Mouse (Mus musculus): ENCODE data around the gene Kif24. TPM values are rescaled to one million over a fixed set of nuclear protein-coding genes. Genes with fewer than 3 reads are reported as not detected.

The Kif24 gene
- polyA plus RNA-seq, 1 experiment from 2014 or later, result 2.4 TPM

- Histone ChIP-seq H3K36me3 (ENCODE audit: control insufficient read depth, insufficient read depth, low read length) (0 out of 2 replicates have a peak, but pooled peaks cover 2% of the 10 kb centered on the region), H3K4me3 (ENCODE audit: low read length) (no peak overlapping the region), H3K4me1 (ENCODE audit: control insufficient read depth, insufficient read depth, low read depth, low read length) (no peaks in the 10 kb centered on the region), H3K9me3 (ENCODE audit: control insufficient read depth, low read length) (no peaks in the 10 kb centered on the region), H3K9ac (ENCODE audit: low read depth, low read length) (no peak overlapping the region), H3K27me3 (replicated peaks; ENCODE audit: control insufficient read depth, insufficient read depth, low read length) (no peaks in the 10 kb centered on the region), H3K27ac (ENCODE audit: low read depth, low read length) (no peak overlapping the region), H3K4me2 (ENCODE audit: low read length) (no peak overlapping the region)
- no peak for ATAC-seq
- 78% methylated on average over 6 of the region's 6 CpGs for WGBS
Observed at GRCm38 (mm10) chr4:41398353-41398752, 66.3 kb downstream of the Kif24 start.

- Histone ChIP-seq H3K9me3 (ENCODE audit: control insufficient read depth, low read length) (no peaks in the 10 kb centered on the region), H3K27ac (ENCODE audit: low read depth, low read length) (no peak overlapping the region), H3K27me3 (replicated peaks; ENCODE audit: control insufficient read depth, insufficient read depth, low read length) (no peaks in the 10 kb centered on the region), H3K4me3 (ENCODE audit: low read length) (no peak overlapping the region), H3K4me2 (ENCODE audit: low read length) (no peak overlapping the region), H3K9ac (ENCODE audit: low read depth, low read length) (no peak overlapping the region), H3K36me3 (ENCODE audit: control insufficient read depth, insufficient read depth, low read length) (0 out of 2 replicates have a peak, but pooled peaks cover 2% of the 10 kb centered on the region), H3K4me1 (ENCODE audit: control insufficient read depth, insufficient read depth, low read depth, low read length) (no peaks in the 10 kb centered on the region)
- 82% methylated on average over 9 of the region's 9 CpGs for WGBS
- ATAC-seq, result no peak
Observed at GRCm38 (mm10) chr4:41394651-41395050, 70.0 kb downstream of the Kif24 start.

GRCm38 (mm10) chr4:41391015-41391414 lies 73.7 kb downstream of the Kif24 start:
- no peak for ATAC-seq
- WGBS, result 90% methylated on average over 2 of the region's 2 CpGs
- Histone ChIP-seq H3K4me2 (ENCODE audit: low read length) (no peak overlapping the region), H3K27ac (ENCODE audit: low read depth, low read length) (no peak overlapping the region), H3K4me1 (ENCODE audit: control insufficient read depth, insufficient read depth, low read depth, low read length) (no peaks in the 10 kb centered on the region), H3K4me3 (ENCODE audit: low read length) (no peak overlapping the region), H3K36me3 (ENCODE audit: control insufficient read depth, insufficient read depth, low read length) (0 out of 2 replicates have a peak, but pooled peaks cover 4% of the 10 kb centered on the region), H3K9ac (ENCODE audit: low read depth, low read length) (no peak overlapping the region), H3K27me3 (replicated peaks; ENCODE audit: control insufficient read depth, insufficient read depth, low read length) (no peaks in the 10 kb centered on the region), H3K9me3 (ENCODE audit: control insufficient read depth, low read length) (no peaks in the 10 kb centered on the region)

GRCm38 (mm10) chr4:41390122-41390521 lies 74.6 kb downstream of the Kif24 start:
- ATAC-seq, result peak; percentile 69; the same call in 1 of the 2 replicates
- Histone ChIP-seq H3K4me1 (ENCODE audit: control insufficient read depth, insufficient read depth, low read depth, low read length) (no peaks in the 10 kb centered on the region), H3K9ac (ENCODE audit: low read depth, low read length) (no peak overlapping the region), H3K4me3 (ENCODE audit: low read length) (no peak overlapping the region), H3K4me2 (ENCODE audit: low read length) (no peak overlapping the region), H3K36me3 (ENCODE audit: control insufficient read depth, insufficient read depth, low read length) (0 out of 2 replicates have a peak, but pooled peaks cover 4% of the 10 kb centered on the region), H3K9me3 (ENCODE audit: control insufficient read depth, low read length) (no peaks in the 10 kb centered on the region), H3K27me3 (replicated peaks; ENCODE audit: control insufficient read depth, insufficient read depth, low read length) (no peaks in the 10 kb centered on the region), H3K27ac (ENCODE audit: low read depth, low read length) (no peak overlapping the region)
- 41% methylated on average over 3 of the region's 3 CpGs for WGBS

- Histone ChIP-seq H3K27ac (ENCODE audit: low read depth, low read length) (no peak overlapping the region), H3K9ac (ENCODE audit: low read depth, low read length) (no peak overlapping the region), H3K9me3 (ENCODE audit: control insufficient read depth, low read length) (no peaks in the 10 kb centered on the region), H3K4me1 (ENCODE audit: control insufficient read depth, insufficient read depth, low read depth, low read length) (no peaks in the 10 kb centered on the region), H3K27me3 (replicated peaks; ENCODE audit: control insufficient read depth, insufficient read depth, low read length) (no peaks in the 10 kb centered on the region), H3K4me2 (ENCODE audit: low read length) (no peak overlapping the region), H3K4me3 (ENCODE audit: low read length) (no peak overlapping the region), H3K36me3 (ENCODE audit: control insufficient read depth, insufficient read depth, low read length) (0 out of 2 replicates have a peak, but pooled peaks cover 4% of the 10 kb centered on the region)
- WGBS, result 95% methylated on average over 5 of the region's 5 CpGs
- no peak for ATAC-seq
Observed at GRCm38 (mm10) chr4:41389240-41389639, 75.4 kb downstream of the Kif24 start.

GRCm38 (mm10) chr4:41388616-41389015 lies 76.1 kb downstream of the Kif24 start:
- ATAC-seq, result no peak
- Histone ChIP-seq H3K36me3 (ENCODE audit: control insufficient read depth, insufficient read depth, low read length) (0 out of 2 replicates have a peak, but pooled peaks cover 2% of the 10 kb centered on the region), H3K4me3 (ENCODE audit: low read length) (no peak overlapping the region), H3K4me1 (ENCODE audit: control insufficient read depth, insufficient read depth, low read depth, low read length) (no peaks in the 10 kb centered on the region), H3K27ac (ENCODE audit: low read depth, low read length) (no peak overlapping the region), H3K27me3 (replicated peaks; ENCODE audit: control insufficient read depth, insufficient read depth, low read length) (no peaks in the 10 kb centered on the region), H3K9ac (ENCODE audit: low read depth, low read length) (no peak overlapping the region), H3K9me3 (ENCODE audit: control insufficient read depth, low read length) (no peaks in the 10 kb centered on the region), H3K4me2 (ENCODE audit: low read length) (no peak overlapping the region)
- WGBS, result 81% methylated on average over 5 of the region's 5 CpGs

- peaks cover 2% of the 10 kb centered on the region; the same call in 1 of the 2 replicates for H3K36me3 ChIP-seq (ENCODE audit: control insufficient read depth, insufficient read depth, low read length)
Observed at GRCm38 (mm10) chr4:41387755-41388469, 76.8 kb downstream of the Kif24 start.

GRCm38 (mm10) chr4:41386412-41386975 lies 78.2 kb downstream of the Kif24 start:
- no peak overlapping the region for H3K4me3 ChIP-seq (ENCODE audit: low read length)
- no peak overlapping the region for H3K4me2 ChIP-seq (ENCODE audit: low read length)
- peaks cover 4% of the 10 kb centered on the region; the same call in 1 of the 2 replicates for H3K36me3 ChIP-seq (ENCODE audit: control insufficient read depth, insufficient read depth, low read length)
- H3K4me1 ChIP-seq (ENCODE audit: control insufficient read depth, insufficient read depth, low read depth, low read length), result no peaks in the 10 kb centered on the region
- 90% methylated on average over 1 of the region's 1 CpGs for WGBS
- no peaks in the 10 kb centered on the region for H3K27me3 ChIP-seq (replicated peaks; ENCODE audit: control insufficient read depth, insufficient read depth, low read length)
- H3K27ac ChIP-seq (ENCODE audit: low read depth, low read length), result no peak overlapping the region
- no peaks in the 10 kb centered on the region for H3K9me3 ChIP-seq (ENCODE audit: control insufficient read depth, low read length)
- ATAC-seq, result no peak
- H3K9ac ChIP-seq (ENCODE audit: low read depth, low read length), result no peak overlapping the region

More at GRCm38 (mm10) chr4:41387755-41388469, 76.8 kb downstream of the Kif24 start:
- Histone ChIP-seq H3K9ac (ENCODE audit: low read depth, low read length) (no peak overlapping the region), H3K4me2 (ENCODE audit: low read length) (no peak overlapping the region), H3K4me3 (ENCODE audit: low read length) (no peak overlapping the region), H3K27ac (ENCODE audit: low read depth, low read length) (no peak overlapping the region), H3K27me3 (replicated peaks; ENCODE audit: control insufficient read depth, insufficient read depth, low read length) (no peaks in the 10 kb centered on the region), H3K9me3 (ENCODE audit: control insufficient read depth, low read length) (no peaks in the 10 kb centered on the region), H3K4me1 (ENCODE audit: control insufficient read depth, insufficient read depth, low read depth, low read length) (no peaks in the 10 kb centered on the region)
- WGBS, result 73% methylated on average over 7 of the region's 7 CpGs
- ATAC-seq, result no peak

GRCm38 (mm10) chr4:41381213-41381950 lies 83.3 kb downstream of the Kif24 start:
- no peaks in the 10 kb centered on the region for H3K27me3 ChIP-seq (replicated peaks; ENCODE audit: control insufficient read depth, insufficient read depth, low read length)
- no peak overlapping the region for H3K4me3 ChIP-seq (ENCODE audit: low read length)
- 88% methylated on average over 5 of the region's 5 CpGs for WGBS
- H3K9ac ChIP-seq (ENCODE audit: low read depth, low read length), result no peak overlapping the region
- no peak overlapping the region for H3K27ac ChIP-seq (ENCODE audit: low read depth, low read length)
- no peaks in the 10 kb centered on the region for H3K4me1 ChIP-seq (ENCODE audit: control insufficient read depth, insufficient read depth, low read depth, low read length)
- H3K9me3 ChIP-seq (ENCODE audit: control insufficient read depth, low read length), result no peaks in the 10 kb centered on the region
- ATAC-seq, result no peak
- peaks cover 21% of the 10 kb centered on the region for H3K36me3 ChIP-seq (ENCODE audit: control insufficient read depth, insufficient read depth, low read length)
- no peak overlapping the region for H3K4me2 ChIP-seq (ENCODE audit: low read length)
